Mouse (Mus musculus): Measurements from ENCODE around the gene Sox15.

Gene Sox15

GRCm38 (mm10) chr11:69680136-69680855 is 25.2 kb downstream of the Sox15 start:
- DNase-seq (ENCODE audit: low spot score): no peak

GRCm38 (mm10) chr11:69681314-69682208 is 26.4 kb downstream of the Sox15 start, which contains the start of gene Senp3:
TSS of gene Senp3 (minus strand) at chr11:69682084.
- peak; percentile 88 for DNase-seq (ENCODE audit: low spot score)

GRCm38 (mm10) chr11:69682209-69682839 is 27.2 kb downstream of the Sox15 start:
- no peak for DNase-seq (ENCODE audit: low spot score)

- DNase-seq (ENCODE audit: low spot score): peak; percentile 64
Observed at GRCm38 (mm10) chr11:69682840-69683533, 27.9 kb downstream of the Sox15 start.

- no peak for DNase-seq (ENCODE audit: low spot score)
Observed at GRCm38 (mm10) chr11:69683576-69683975, 28.5 kb downstream of the Sox15 start.

- DNase-seq (ENCODE audit: low spot score): no peak
Observed at GRCm38 (mm10) chr11:69684128-69684745, 29.1 kb downstream of the Sox15 start.

GRCm38 (mm10) chr11:69684936-69685335 is 29.8 kb downstream of the Sox15 start:
- DNase-seq (ENCODE audit: low spot score): no peak

GRCm38 (mm10) chr11:69685526-69686148 is 30.5 kb downstream of the Sox15 start, which contains the start of gene Tnfsf13:
TSS of gene Tnfsf13 (minus strand) at chr11:69685784.
- DNase-seq (ENCODE audit: low spot score): no peak

GRCm38 (mm10) chr11:69686377-69686776 is 31.3 kb downstream of the Sox15 start:
- DNase-seq (ENCODE audit: low spot score): peak; percentile 72

GRCm38 (mm10) chr11:69687061-69687460 is 31.9 kb downstream of the Sox15 start:
- no peak for DNase-seq (ENCODE audit: low spot score)

- no peak for DNase-seq (ENCODE audit: low spot score)
Observed at GRCm38 (mm10) chr11:69689891-69690290, 34.8 kb downstream of the Sox15 start.

GRCm38 (mm10) chr11:69692196-69692811 is 37.2 kb downstream of the Sox15 start:
- no peak for DNase-seq (ENCODE audit: low spot score)

- DNase-seq (ENCODE audit: low spot score): no peak
Observed at GRCm38 (mm10) chr11:69692863-69693262, 37.7 kb downstream of the Sox15 start.

- no peak for DNase-seq (ENCODE audit: low spot score)
Observed at GRCm38 (mm10) chr11:69693421-69693965, 38.4 kb downstream of the Sox15 start.

GRCm38 (mm10) chr11:69695046-69695360 is 39.9 kb downstream of the Sox15 start:
- no peak for DNase-seq (ENCODE audit: low spot score)

- no peak for DNase-seq (ENCODE audit: low spot score)
Observed at GRCm38 (mm10) chr11:69695361-69696181, 40.5 kb downstream of the Sox15 start, which contains the start of the genes Tnfsf12 and Tnfsfm13. TSS of gene Tnfsf12 (minus strand) at chr11:69695849. TSS of gene Tnfsfm13 (minus strand) at chr11:69696098.

GRCm38 (mm10) chr11:69697396-69697795 is 42.3 kb downstream of the Sox15 start:
- no peak for DNase-seq (ENCODE audit: low spot score)

GRCm38 (mm10) chr11:69698574-69698973 is 43.5 kb downstream of the Sox15 start:
- DNase-seq (ENCODE audit: low spot score): no peak

GRCm38 (mm10) chr11:69699595-69699994 is 44.5 kb downstream of the Sox15 start:
- DNase-seq (ENCODE audit: low spot score): no peak

Data from urinary bladder, postnatal 10 days (tissue).